Mouse (Mus musculus): ENCODE measurements around the gene Zfp946. TPM values are rescaled to one million over a fixed set of nuclear protein-coding genes. Genes with fewer than 3 reads are reported as not detected.

The Zfp946 gene
- total RNA-seq (2021) = 10 to 100 TPM; 12.5 to 13.1 TPM

- intact Hi-C loops (cut with DNase I) = loop anchor here (10.0 kb wide), 1 partner anchor 1121 kb away; no protein-coding TSS in a partner anchor
- peak; percentile 62 to 84 for DNase-seq (ENCODE audit: extremely low spot score in 1 of 2, low spot score in 2 of 2)
Measured at GRCm38 (mm10) chr17:22423952-22424617, at the start of gene Zfp946. TSS of gene Zfp946 (plus strand) at chr17:22424222.

GRCm38 (mm10) chr17:22410756-22411155, 13.3 kb upstream of the Zfp946 start:
- no peak for DNase-seq (ENCODE audit: extremely low spot score in 1 of 2, low spot score in 2 of 2)
- intact Hi-C loops (cut with DNase I) = no loop called here

DNA sequence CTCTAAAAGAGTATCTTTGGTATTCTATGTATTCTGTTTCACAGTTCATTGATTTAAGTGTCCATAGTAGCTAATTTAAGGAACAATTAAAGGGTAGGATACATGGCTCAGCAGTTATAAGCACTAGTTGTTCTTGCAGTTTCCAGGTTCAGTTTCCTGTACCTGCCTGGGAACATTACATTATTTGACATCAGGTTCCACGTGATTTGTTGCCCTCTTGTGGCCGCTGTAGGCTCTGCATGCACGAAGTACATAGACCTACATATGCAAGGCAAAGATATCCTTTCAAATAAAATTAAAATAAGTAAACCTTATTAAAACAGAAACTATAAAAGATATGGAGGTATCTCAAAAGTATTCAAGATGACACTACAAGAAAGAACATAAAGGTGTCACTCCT, 6.5 kb upstream of the Zfp946 start:
- DNase-seq (ENCODE audit: extremely low spot score in 1 of 2, low spot score in 2 of 2) = peak; percentile 49 to 59
- intact Hi-C loops (cut with DNase I) = loop anchor here (5.0 kb wide), 2 partner anchors 65 to 335 kb away; no protein-coding TSS in a partner anchor

GRCm38 (mm10) chr17:22424636-22425354, 773 bp downstream of the Zfp946 start:
- intact Hi-C loops (cut with DNase I) = loop anchor here (10.0 kb wide), 1 partner anchor 1120 kb away; no protein-coding TSS in a partner anchor

DNA sequence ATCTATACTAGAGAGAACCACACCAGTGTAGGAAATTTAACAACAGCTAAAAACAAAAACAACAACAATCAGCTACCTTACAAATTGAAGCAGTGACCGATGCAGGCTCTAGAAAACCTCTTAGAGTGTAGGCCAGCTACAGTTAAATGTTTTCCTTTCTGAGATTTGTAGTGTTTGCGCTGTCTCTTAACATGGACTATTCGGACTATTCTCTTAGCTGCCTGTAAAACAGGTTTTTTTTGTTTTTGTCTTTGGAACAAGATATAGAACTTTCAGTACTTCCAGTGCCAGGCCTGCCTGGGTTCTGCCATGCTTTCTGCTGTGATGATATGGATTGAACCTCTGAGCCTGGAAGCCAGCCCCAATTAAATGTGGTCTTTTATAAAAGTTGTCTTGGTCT, 23.7 kb downstream of the Zfp946 start:
- intact Hi-C loops (cut with DNase I) = no loop called here
- no peak for DNase-seq (ENCODE audit: extremely low spot score in 1 of 2, low spot score in 2 of 2)

More at GRCm38 (mm10) chr17:22424636-22425354, 773 bp downstream of the Zfp946 start:
- DNase-seq (ENCODE audit: extremely low spot score in 1 of 2, low spot score in 2 of 2) = no peak

DNA sequence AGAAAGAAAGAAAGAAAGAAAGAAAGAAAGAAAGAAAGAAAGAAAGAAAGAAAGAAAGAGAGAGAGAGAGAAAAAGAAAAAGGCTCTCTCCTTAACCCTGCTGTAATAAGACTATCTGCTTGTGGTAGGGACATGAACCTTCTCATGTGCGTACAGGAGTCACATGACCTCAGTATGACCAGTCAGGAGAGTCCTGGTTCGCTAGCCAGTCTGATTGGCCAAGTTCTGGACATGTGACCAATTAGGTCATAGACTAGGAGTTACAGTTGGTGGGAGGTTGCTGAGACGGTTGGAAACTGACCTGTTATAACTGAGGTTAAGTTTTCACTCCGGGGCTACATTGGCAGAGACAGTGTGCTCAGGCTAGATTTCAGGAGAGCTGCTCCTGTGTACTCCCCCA, 73.1 kb downstream of the Zfp946 start:
- intact Hi-C loops (cut with DNase I) = no loop called here
- no peak for DNase-seq (ENCODE audit: extremely low spot score in 1 of 2, low spot score in 2 of 2)

Other genes with a start within 250 kb of the Zfp946 start
- gene Zfp994, start 198.6 kb upstream of the Zfp946 start, total RNA-seq (2021) = 1 to 10 TPM; 5.4 TPM
- gene CT030661.1, start 109.4 kb upstream of the Zfp946 start, total RNA-seq (2021) = 10 to 100 TPM; 10.7 to 12.3 TPM
- gene Zfp944, start 62.8 kb upstream of the Zfp946 start, total RNA-seq (2021) = 1 to 10 TPM; 8.6 to 9.5 TPM
- 1 to 10 TPM; 7.3 to 8.9 TPM for gene Zfp758, start 62.8 kb upstream of the Zfp946 start, total RNA-seq (2021)
- not detected for gene Vmn2r111, start 149.3 kb downstream of the Zfp946 start, total RNA-seq (2021)
- gene Vmn2r112, start 176.7 kb downstream of the Zfp946 start, total RNA-seq (2021) = not detected

All from left cerebral cortex, postnatal 10 days (tissue).